Mouse (Mus musculus): ENCODE measurements around the gene Zscan10.

Zscan10 gene

GRCm38 (mm10) chr17:23600641-23601622 is at the start of gene Zscan10:
Gene Zscan10, plus strand, starts transcription at chr17:23600856.
- no peak for DNase-seq (ENCODE audit: inconsistent ontology term)

- DNase-seq (ENCODE audit: inconsistent ontology term), result no peak
Observed at GRCm38 (mm10) chr17:23550856-23551255, 49.8 kb upstream of the Zscan10 start.

- no peak for DNase-seq (ENCODE audit: inconsistent ontology term)
Observed at GRCm38 (mm10) chr17:23551416-23551815, 49.2 kb upstream of the Zscan10 start.

- no peak for DNase-seq (ENCODE audit: inconsistent ontology term)
Observed at GRCm38 (mm10) chr17:23551963-23552362, 48.7 kb upstream of the Zscan10 start.

- no peak for DNase-seq (ENCODE audit: inconsistent ontology term)
Observed at GRCm38 (mm10) chr17:23552896-23553633, 47.6 kb upstream of the Zscan10 start.

- no peak for DNase-seq (ENCODE audit: inconsistent ontology term)
Observed at GRCm38 (mm10) chr17:23553634-23554120, 47.0 kb upstream of the Zscan10 start.

- no peak for DNase-seq (ENCODE audit: inconsistent ontology term)
Observed at GRCm38 (mm10) chr17:23554321-23554720, 46.3 kb upstream of the Zscan10 start.

GRCm38 (mm10) chr17:23555243-23555916 is 45.3 kb upstream of the Zscan10 start:
- DNase-seq (ENCODE audit: inconsistent ontology term), result no peak

- DNase-seq (ENCODE audit: inconsistent ontology term), result no peak
Observed at GRCm38 (mm10) chr17:23559767-23560166, 40.9 kb upstream of the Zscan10 start.

GRCm38 (mm10) chr17:23563595-23564367 is 36.9 kb upstream of the Zscan10 start, which contains the start of gene Zfp213:
Gene Zfp213, minus strand, starts transcription at chr17:23564238.
- peak; percentile 99 for DNase-seq (ENCODE audit: inconsistent ontology term)

- DNase-seq (ENCODE audit: inconsistent ontology term), result no peak
Observed at GRCm38 (mm10) chr17:23564368-23564715, 36.3 kb upstream of the Zscan10 start.

- DNase-seq (ENCODE audit: inconsistent ontology term), result no peak
Observed at GRCm38 (mm10) chr17:23566787-23567186, 33.9 kb upstream of the Zscan10 start.

- DNase-seq (ENCODE audit: inconsistent ontology term), result no peak
Observed at GRCm38 (mm10) chr17:23568370-23568769, 32.3 kb upstream of the Zscan10 start.

- DNase-seq (ENCODE audit: inconsistent ontology term), result peak; percentile 53
Observed at GRCm38 (mm10) chr17:23570017-23570416, 30.6 kb upstream of the Zscan10 start.

GRCm38 (mm10) chr17:23571084-23571483 is 29.6 kb upstream of the Zscan10 start:
- DNase-seq (ENCODE audit: inconsistent ontology term), result no peak

GRCm38 (mm10) chr17:23572059-23572458 is 28.6 kb upstream of the Zscan10 start:
- DNase-seq (ENCODE audit: inconsistent ontology term), result no peak

GRCm38 (mm10) chr17:23574130-23574529 is 26.5 kb upstream of the Zscan10 start:
- DNase-seq (ENCODE audit: inconsistent ontology term), result no peak

- DNase-seq (ENCODE audit: inconsistent ontology term), result no peak
Observed at GRCm38 (mm10) chr17:23575951-23576552, 24.6 kb upstream of the Zscan10 start.

GRCm38 (mm10) chr17:23584786-23585185 is 15.9 kb upstream of the Zscan10 start:
- no peak for DNase-seq (ENCODE audit: inconsistent ontology term)

- DNase-seq (ENCODE audit: inconsistent ontology term), result peak; percentile 78
Observed at GRCm38 (mm10) chr17:23585721-23586491, 14.8 kb upstream of the Zscan10 start.
